Mouse (Mus musculus) megakaryocyte, adult 5-6 weeks (primary cell): ENCODE measurements around the gene Stam2. TPM values are rescaled to one million over a fixed set of nuclear protein-coding genes. Genes with fewer than 3 reads are reported as not detected.

Source experiments
- ATAC-seq: 2 replicates; pipeline ENCODE4 v1.8.0; 2016; ENCODE audit warnings: mild to moderate bottlenecking, inconsistent platforms; ENCODE audit not compliant: poor library complexity, severe bottlenecking
- total RNA-seq, 2 experiments: library from RNA; stranded (forward) in 1 of 2; stranded (reverse) in 1 of 2; fragments of 153-499, 151-499 nt in 1 of 2; fragments of 221-1000, 200-1000 nt in 1 of 2; gene quantifications; 2 replicates each; pipeline versions ENCODE4 v1.2.3 to v1.2.4; 2015 to 2017

Stam2 gene
- total RNA-seq, 2 experiments from 2014 or later, result 31.8 to 33.2 TPM

DNA sequence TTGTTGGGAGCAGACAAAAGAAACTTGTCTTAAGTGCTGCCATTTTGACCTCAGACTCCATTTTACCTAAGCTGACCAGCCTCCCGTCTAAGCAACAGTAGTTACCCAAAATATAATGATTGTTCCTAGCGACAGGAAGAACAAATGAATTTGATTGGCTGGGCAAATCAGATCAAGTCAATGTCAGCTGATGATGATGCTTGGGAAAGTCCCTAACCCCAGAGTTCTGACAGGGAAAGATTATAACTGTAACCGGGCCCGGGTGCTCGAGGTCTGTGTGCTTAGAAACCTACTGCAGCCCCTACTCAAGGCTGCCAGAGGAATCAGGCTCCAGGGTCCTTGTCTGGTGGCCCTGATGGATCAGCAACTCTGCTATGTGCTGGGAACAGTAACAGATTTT, 10.1 kb downstream of the Stam2 start:
- no peak for ATAC-seq

- no peak for ATAC-seq
Measured at GRCm38 (mm10) chr2:52730891-52731290, 11.2 kb downstream of the Stam2 start.

DNA sequence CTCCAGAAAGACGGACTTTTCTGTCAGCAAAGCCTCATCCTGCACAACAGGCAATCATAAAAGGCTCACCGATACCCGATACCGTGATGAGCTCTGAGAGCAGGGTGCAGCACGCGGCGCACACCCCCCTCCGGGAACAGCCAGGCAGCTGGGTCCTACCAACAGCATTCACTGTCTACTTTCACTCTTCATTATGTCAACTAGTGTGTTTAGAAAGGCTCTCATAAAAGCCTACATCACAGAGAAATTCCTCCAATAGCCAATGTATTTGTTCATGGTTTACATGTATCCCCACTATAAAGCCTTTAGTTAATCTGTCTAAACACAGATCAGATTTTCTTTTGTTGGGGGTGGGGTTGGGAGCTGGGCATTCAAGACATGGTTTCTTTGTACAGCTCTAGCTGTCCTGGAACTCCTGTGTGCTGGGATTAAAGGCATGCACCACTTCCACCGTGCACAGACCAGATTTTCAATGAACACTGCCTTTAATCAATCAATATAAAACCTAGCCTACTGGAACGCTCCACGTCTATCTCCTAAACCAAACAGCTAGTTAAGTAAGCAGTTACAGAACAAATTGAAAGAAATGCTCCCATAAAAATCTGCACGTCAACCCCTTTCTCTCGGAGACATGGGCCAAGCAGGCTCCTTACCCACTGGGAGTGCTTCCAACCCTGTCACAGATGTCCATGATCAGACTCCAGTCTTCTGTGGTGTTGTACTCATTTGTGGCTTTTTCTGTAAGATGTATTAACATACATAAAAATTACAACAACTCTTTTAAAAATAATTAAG, 21.7 kb downstream of the Stam2 start:
- no peak for ATAC-seq

DNA sequence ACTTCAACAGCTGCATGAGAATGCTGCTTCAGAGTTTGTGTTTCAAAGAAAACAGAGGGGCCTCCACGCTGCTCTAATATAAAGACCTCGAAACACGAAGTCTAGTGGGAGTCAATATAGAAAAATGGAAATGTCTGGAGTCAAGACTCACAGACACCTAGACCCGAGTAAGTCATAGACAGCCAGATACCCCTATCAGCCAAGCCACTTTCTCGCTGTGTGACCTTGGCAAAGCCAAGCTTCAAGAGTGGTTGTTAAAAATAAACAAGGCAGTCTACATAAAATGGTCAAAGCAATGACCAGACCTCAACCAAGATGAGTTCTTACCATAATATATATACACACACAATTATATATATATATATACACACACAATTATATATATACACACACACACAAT, 25.0 kb downstream of the Stam2 start:
- no peak for ATAC-seq

DNA sequence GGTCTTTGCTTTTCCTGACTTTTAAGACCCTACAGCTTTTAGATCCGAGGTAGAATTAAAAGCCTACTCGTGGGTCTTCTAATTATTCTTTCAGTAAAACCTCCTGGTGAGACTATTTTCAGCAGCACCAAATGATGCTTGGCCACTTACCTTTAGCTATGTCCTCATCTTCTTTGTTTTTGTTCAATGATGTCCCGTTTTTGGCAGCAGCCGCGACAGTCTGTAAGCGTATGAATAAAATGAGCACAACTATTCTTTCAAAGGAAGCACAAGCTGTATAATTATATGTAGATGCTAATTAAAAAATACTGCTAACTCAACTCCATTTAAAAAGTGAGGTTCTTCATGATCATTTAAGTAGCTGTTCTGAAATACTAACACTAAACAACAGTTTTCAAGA, 26.5 kb downstream of the Stam2 start:
- no peak for ATAC-seq

DNA sequence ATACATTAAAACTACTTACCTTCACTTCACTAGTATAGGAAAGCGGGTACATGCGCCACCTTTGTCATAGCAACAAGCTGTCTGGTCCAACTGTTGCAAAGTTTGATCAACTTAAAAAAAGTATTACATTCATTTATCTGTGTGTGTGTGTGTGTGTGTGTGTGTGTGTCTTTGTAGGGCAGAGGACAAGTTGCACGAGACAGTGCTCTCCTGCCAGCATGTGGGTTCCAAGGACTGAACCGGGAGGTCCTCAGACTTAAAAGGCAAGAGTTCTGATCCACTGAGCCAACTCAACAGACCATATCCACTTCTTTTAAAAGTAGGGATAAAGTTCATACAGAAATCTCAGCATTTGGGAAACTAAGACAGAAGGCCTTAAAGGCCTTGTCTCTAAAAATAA, 28.0 kb downstream of the Stam2 start:
- ATAC-seq, result no peak

- ATAC-seq, result no peak
Measured at GRCm38 (mm10) chr2:52710804-52711203, 31.3 kb downstream of the Stam2 start.

- no peak for ATAC-seq
Measured at GRCm38 (mm10) chr2:52709417-52709816, 32.7 kb downstream of the Stam2 start.

DNA sequence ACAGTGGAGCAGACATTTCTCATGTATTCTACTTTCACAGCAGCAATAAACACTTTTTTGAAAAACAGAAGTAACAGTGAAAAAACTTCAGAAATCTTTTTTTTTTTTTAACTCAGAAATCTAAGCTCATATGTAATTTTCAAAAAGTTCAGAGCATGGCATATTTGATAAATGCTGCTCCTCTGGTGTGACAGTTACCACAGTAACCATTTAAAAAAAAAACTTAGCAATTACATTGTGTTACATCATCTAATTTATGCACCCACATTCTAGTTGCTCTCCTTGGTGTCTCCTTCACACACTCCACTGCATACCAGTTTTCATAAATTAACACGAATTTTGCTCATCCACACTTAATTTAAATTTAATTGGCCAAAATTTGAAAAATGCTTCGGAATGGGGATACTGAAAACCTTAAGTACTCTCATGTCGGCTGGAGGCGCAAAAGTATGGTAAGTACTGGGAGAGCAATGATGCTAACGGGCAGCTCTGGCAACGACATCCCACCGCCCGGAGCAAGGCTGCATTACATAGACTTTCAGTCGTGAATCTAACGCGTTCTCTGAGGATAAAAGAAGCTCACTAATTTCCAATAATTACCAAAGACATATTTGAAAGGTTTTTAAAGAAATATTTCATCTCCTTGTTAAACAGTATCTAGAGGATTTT, 40.6 kb downstream of the Stam2 start:
- ATAC-seq, result no peak

DNA sequence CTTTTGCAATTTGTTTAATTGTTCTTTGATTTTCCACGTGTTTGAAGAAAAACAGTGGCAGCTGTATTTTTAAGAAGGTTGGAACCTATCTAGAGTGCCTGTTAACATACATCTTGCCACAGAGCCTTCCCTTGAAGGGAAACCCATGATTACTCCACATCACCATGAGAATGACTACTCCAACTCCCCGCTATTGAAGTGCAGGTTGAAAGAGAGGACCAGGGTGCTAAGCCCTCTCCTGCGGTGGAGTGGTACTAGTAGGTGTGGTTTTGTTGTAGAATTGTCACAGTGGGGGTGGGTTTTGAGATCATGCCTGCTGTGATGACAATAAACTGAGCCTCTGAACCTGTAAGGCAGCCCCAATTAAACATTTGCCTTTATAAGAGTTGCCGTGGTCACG, 41.7 kb downstream of the Stam2 start:
- no peak for ATAC-seq

- ATAC-seq, result no peak
Measured at GRCm38 (mm10) chr2:52694604-52695003, 47.5 kb downstream of the Stam2 start.

DNA sequence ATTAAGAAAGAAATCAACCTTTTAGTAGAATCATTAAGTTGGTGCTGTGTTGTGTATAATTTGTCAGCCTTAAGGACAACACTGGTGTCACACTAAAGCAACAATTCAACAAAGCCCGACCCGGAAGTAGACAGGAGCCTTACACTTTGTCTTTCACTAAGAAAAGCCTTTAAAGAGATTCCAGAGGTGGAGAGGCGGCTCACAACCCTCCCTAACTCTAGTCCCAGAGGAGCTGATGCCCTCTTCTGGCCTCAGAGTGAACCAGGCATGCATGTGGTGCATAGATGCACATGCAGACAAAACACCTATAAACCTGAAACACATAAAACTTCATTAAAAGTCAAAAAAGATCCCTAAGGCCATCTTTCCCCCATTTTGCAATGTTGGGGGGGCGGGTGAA, 50.3 kb downstream of the Stam2 start:
- no peak for ATAC-seq

DNA sequence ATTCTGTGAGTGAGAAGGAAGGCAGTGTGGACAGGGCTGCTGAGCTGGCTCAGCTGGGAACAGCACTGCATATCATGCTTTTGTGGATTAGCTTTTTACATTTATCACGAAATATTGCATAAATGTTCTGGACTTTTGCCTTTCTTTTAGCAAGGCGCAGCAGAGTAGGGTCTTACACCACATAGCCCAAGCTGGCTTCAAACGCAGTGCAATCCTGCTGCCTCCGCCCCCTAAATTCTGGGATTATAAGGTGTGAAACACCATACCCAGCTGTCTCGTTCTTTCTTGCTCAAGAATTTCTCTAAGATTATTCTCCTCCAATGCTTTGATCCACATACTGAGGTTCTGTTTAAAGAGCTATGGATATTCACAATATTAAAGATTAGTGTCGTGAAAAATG, 55.5 kb downstream of the Stam2 start:
- ATAC-seq, result no peak

DNA sequence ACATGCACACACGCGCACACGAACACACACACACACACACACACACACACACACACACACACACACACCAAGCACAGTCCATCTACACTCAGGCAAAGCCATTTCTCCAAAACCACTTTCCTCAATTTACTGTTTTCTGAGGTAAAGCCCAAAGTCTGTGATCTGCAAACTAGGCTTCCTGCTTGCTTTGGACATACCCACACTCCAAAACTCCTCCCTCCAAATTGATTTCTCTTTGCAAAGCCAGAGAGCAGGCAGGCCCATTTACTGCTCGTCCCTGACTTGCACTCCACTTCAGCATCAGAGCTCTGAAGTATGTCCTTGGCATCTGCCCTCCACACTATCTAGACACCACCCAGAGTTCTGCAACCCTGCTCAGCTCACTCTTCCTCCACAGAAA, 64.5 kb downstream of the Stam2 start:
- ATAC-seq, result no peak

DNA sequence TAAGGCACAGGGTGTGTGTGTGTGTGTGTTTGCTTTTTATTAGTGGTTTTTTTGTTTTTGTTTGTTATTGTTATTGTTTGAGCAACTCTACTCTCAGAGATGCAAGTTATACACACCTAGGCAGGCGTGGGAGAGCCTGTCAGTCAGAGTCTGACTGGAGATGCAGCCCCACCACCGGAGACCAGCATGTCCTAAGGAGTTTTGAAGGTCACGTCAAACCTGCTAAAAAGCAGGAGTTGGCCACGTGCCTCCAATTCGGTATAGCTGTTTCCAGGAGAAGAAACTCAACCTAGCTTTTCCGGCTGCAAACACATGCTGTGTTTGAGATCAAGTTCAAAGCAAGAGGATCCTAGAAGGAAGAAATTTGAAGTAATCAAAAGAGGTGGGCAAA, 65.2 kb downstream of the Stam2 start:
- no peak for ATAC-seq

- peak; percentile 47 for ATAC-seq
Measured at GRCm38 (mm10) chr2:52676023-52676912, 65.8 kb downstream of the Stam2 start, which contains the start of gene Cacnb4. Gene Cacnb4, minus strand, starts transcription at chr2:52676831.

DNA sequence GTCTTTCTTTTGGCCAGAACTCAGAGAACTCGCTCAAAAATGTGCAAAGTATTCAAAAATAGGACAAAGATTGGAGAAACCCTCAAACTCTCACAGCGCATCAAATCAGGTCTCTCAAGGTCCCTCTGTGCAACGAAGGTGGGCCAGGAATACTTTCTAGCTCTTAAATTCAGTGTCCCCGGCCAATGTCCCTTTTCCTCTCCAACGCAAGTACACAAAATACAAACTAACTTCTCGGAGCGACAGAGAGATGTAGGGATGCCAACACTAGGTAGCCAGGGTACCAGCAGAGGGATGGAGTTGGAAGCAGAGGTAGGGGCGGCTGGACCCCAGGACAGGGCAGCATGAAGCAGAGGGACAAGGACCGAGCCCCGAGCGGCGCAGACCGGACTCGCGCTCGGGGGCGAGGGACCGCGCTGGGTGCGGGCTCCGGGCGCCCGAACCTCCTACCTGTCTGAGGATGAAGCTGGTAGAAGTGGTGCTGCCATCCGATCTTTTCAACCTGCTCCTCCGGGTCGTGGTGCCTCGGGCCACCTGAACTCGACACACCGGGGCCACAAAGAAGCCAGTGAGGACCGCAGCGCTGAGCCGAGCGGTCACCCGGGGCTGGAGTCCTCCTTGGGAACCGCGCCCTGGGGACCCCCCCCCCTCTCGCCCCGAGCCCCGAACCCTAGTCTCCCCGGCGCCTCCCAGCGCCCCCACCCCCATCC, 66.6 kb downstream of the Stam2 start:
- ATAC-seq, result no peak

DNA sequence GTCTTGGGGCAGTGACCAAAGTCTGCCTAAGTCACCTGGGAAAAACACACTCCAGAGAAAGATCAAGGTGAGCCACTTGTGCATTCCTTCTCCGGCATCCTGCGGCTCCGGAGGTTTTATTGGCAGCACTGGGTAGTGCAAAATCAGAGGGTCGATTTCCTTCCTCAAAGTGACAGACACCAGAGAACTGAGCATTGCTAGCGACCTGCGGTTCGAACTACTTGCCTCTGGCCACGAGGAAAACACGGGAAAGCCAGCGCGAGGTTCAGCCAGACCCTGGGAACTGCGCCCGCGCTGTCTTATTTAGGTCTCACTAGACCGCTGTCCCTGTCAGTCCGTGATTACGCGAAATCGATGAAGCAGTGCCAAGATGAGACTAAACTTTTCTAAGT, 67.2 kb downstream of the Stam2 start:
- 0 out of 2 replicates have a peak, but pooled peaks have one; percentile 11 for ATAC-seq

DNA sequence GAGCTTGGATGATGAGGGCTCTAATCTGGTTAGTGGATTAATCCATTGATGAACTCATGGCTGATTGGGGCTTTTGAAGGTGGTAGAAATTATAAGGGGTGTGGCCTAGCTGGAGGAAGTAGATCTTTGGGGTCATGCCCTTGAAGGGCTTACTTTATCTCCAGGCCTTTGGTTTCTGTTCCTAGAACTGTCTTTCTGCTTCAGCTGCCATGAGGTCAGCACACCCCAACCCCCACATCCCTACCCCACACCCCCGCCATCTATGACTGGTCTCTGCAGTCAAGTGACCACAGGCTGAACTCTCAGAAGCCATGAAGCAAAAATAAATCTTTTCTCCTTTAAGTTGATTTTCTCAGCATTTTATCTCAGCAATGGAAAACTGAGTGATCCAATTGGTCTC, 68.9 kb downstream of the Stam2 start:
- ATAC-seq, result peak; percentile 71

DNA sequence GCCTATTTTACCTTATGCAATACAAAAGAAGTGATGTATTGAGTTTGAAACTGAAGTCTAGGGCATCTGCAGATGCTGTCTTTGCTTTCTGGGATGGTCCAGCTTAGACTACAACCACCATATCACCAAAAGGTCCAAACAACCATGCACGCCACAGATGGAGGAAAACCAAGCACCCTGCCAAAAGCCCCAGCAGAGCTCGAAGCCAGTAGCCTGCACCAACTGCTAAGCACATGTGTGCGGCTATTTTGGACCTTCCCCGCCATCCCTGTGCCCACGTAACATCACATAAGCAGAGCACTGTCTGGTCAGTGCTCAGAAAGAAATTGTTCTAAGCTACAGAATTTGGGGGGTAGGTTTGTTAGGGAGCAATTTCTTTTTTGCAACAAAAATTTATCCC, 71.3 kb downstream of the Stam2 start:
- ATAC-seq, result no peak

- ATAC-seq, result no peak
Measured at GRCm38 (mm10) chr2:52668480-52668879, 73.6 kb downstream of the Stam2 start.
